Comparison of ENCODE assay signal across 8 mouse cellular contexts in genomic region chr19:6869355-6869754, GRCm38 (mm10). TPM values are rescaled to one million over a fixed set of nuclear protein-coding genes. Genes with fewer than 3 reads are reported as not detected.
DNase-seq lines count a peak whose midpoint lies in the region; ATAC-seq and TF ChIP-seq lines count a peak whose summit lies in the region.

No protein-coding gene starts in this region.

- no peaks in the 10 kb centered on the region for H3K9me3 ChIP-seq in heart, embryonic 15.5 days (replicated peaks)
- H3K9me3 ChIP-seq in limb, embryonic 13.5 days, result no peaks in the 10 kb centered on the region

- H3K9ac ChIP-seq in heart, embryonic 15.5 days, result peak overlapping the region; percentile 19; the same call in 1 of the 2 replicates
- 0 out of 2 replicates have a peak overlapping the region, but pooled peaks have one; percentile 26 for H3K9ac ChIP-seq in limb, embryonic 13.5 days

- peaks cover 3% of the 10 kb centered on the region for H3K4me1 ChIP-seq in bone marrow, adult 2 months (ENCODE audit: control insufficient read depth, insufficient read depth, low read length)
- H3K4me1 ChIP-seq in heart, embryonic 15.5 days (replicated peaks), result 0 out of 2 replicates have a peak, but pooled peaks cover 8% of the 10 kb centered on the region
- H3K4me1 ChIP-seq in limb, embryonic 13.5 days, result peaks cover 12% of the 10 kb centered on the region

- H3K79me2 ChIP-seq in myocyte (ENCODE audit: control insufficient read depth, insufficient read depth), result no peaks in the 10 kb centered on the region

- peak overlapping the region; percentile 57 for H3K4me2 ChIP-seq in heart, embryonic 15.5 days
- H3K4me2 ChIP-seq in limb, embryonic 13.5 days (replicated peaks), result peak overlapping the region; percentile 46
- peak overlapping the region; percentile 66 for H3K4me2 ChIP-seq in myocyte (ENCODE audit: low read depth)

- no peak for TF ChIP-seq CTCF in bone marrow, adult 2 months (IDR thresholded peaks at IDR 0.05; ENCODE audit: control insufficient read depth, insufficient read depth, low read length)

- H3ac ChIP-seq in myocyte (ENCODE audit: control insufficient read depth, insufficient read length), result no peak overlapping the region

- TF ChIP-seq POLR2A in bone marrow, adult 2 months (IDR thresholded peaks at IDR 0.05; ENCODE audit: borderline replicate concordance, control insufficient read depth, low read depth, low read length), result no peak
- no peak for TF ChIP-seq POLR2A in myocyte (IDR thresholded peaks at IDR 0.05; ENCODE audit: insufficient read length, low read depth)

- H3K27me3 ChIP-seq in heart, embryonic 15.5 days, result no peaks in the 10 kb centered on the region
- H3K27me3 ChIP-seq in limb, embryonic 13.5 days, result no peaks in the 10 kb centered on the region
- H3K27me3 ChIP-seq in myocyte (ENCODE audit: control insufficient read depth, insufficient read depth, insufficient read length), result no peaks in the 10 kb centered on the region

- no peaks in the 10 kb centered on the region for H3K36me3 ChIP-seq in heart, embryonic 15.5 days
- no peaks in the 10 kb centered on the region for H3K36me3 ChIP-seq in limb, embryonic 13.5 days
- H3K36me3 ChIP-seq in myocyte (ENCODE audit: control insufficient read depth, insufficient read depth), result no peaks in the 10 kb centered on the region

- H3K4me3 ChIP-seq in bone marrow, adult 2 months (replicated peaks; ENCODE audit: control insufficient read depth, low read depth, low read length), result peak overlapping the region; percentile 76
- H3K4me3 ChIP-seq in heart, embryonic 15.5 days, result peak overlapping the region; percentile 40
- H3K4me3 ChIP-seq in limb, embryonic 13.5 days, result peak overlapping the region; percentile 13
- no peak overlapping the region for H3K4me3 ChIP-seq in myocyte

- WGBS in bone marrow, adult 2 months, result 2% methylated on average over 5 of the region's 5 CpGs
- WGBS in heart, embryonic 15.5 days, result 7% methylated on average over 5 of the region's 5 CpGs
- WGBS in limb, embryonic 13.5 days, result under 1% methylated on average over 5 of the region's 5 CpGs

- DNase-seq in adrenal gland, adult (ENCODE audit: inconsistent age in 2 of 2, low spot score in 1 of 2), result peak; percentile 73 to 92
- no peak for DNase-seq in adrenal gland, postnatal 4 days (ENCODE audit: low spot score in 2 of 2)
- peak; percentile 35 for DNase-seq in urinary bladder, postnatal 25 days (ENCODE audit: low spot score)
- DNase-seq in frontal cortex, postnatal 10 days (ENCODE audit: low spot score in 2 of 2), result no peak

- no peak; the same call in 1 of the 2 replicates for ATAC-seq in heart, embryonic 15.5 days (replicated peaks; ENCODE audit: insufficient number of reproducible peaks, insufficient read depth, low FRiP score, low read depth)
- ATAC-seq in limb, embryonic 13.5 days (ENCODE audit: low FRiP score, low read depth), result no peak

- peak overlapping the region; percentile 78; the same call in 1 of the 2 replicates for H3K27ac ChIP-seq in bone marrow, adult 2 months (ENCODE audit: control insufficient read depth, insufficient read depth, low read depth, low read length, poor library complexity)
- H3K27ac ChIP-seq in heart, embryonic 15.5 days, result peak overlapping the region; percentile 54
- H3K27ac ChIP-seq in limb, embryonic 13.5 days, result no peak overlapping the region

TF ChIP-seq in myocyte, 11 proteins besides CTCF, POLR2A, EP300 and RAD21:
- 0 out of 2 replicates have a peak, but pooled peaks have one; percentile 31 for TF ChIP-seq CEBPB (IDR thresholded peaks at IDR 0.05; ENCODE audit: insufficient read depth, poor library complexity, severe bottlenecking)
- TF ChIP-seq MYOG (IDR thresholded peaks at IDR 0.05; ENCODE audit: control insufficient read depth in 1 of 3, insufficient read depth in 1 of 3, insufficient read length in 2 of 3, low read depth in 2 of 3), result no peak

RNA-seq across cellular contexts. Expression of gene Ccdc88b, which starts 11.3 kb away (rescaled TPM):
- 1 to 10 TPM; 1.5 to 2.0 TPM for total RNA-seq in adrenal gland, postnatal 4 days (2021)
- 29.0 and 66.6 TPM in 2 replicates for polyA plus RNA-seq in bone marrow, adult 2 months (2011; ENCODE audit: insufficient read depth, insufficient read length, low replicate concordance, missing spikeins)
- 0.68 and 1.3 TPM in 2 replicates for polyA plus RNA-seq in heart, embryonic 15.5 days (2015; fragmentation: Nextera tagmentation; extraction: Ambion mirVana)
- 1.1 and 1.2 TPM in 2 replicates for polyA plus RNA-seq in limb, embryonic 13.5 days (2015; fragmentation: Nextera tagmentation; extraction: Ambion mirVana)
- polyA plus RNA-seq in myocyte (2012; fragmentation: generic; extraction: Trizol), result 0.23 TPM

RNA-seq across cellular contexts. Expression of gene Rps6ka4, which starts 28.9 kb away (rescaled TPM):
- 10 to 100 TPM; 26.9 to 33.4 TPM for total RNA-seq in adrenal gland, postnatal 4 days (2021)
- polyA plus RNA-seq in bone marrow, adult 2 months (2011; ENCODE audit: insufficient read depth, insufficient read length, low replicate concordance, missing spikeins), result 4.7 and 5.5 TPM in 2 replicates
- 15.3 and 20.4 TPM in 2 replicates for polyA plus RNA-seq in heart, embryonic 15.5 days (2015; fragmentation: Nextera tagmentation; extraction: Ambion mirVana)
- polyA plus RNA-seq in limb, embryonic 13.5 days (2015; fragmentation: Nextera tagmentation; extraction: Ambion mirVana), result 20.7 and 21.4 TPM in 2 replicates
- polyA plus RNA-seq in myocyte (2012; fragmentation: generic; extraction: Trizol), result 47.6 TPM

RNA-seq across cellular contexts. Expression of gene Trmt112, which starts 40.1 kb away (rescaled TPM):
- 100 to 1,000 TPM in 1 of 2 experiments, 10 to 100 TPM in 1; 98.3 to 101 TPM for total RNA-seq in adrenal gland, postnatal 4 days (2021)
- 28.6 and 37.9 TPM in 2 replicates for polyA plus RNA-seq in bone marrow, adult 2 months (2011; ENCODE audit: insufficient read depth, insufficient read length, low replicate concordance, missing spikeins)
- polyA plus RNA-seq in heart, embryonic 15.5 days (2015; fragmentation: Nextera tagmentation; extraction: Ambion mirVana), result 72.8 and 80.1 TPM in 2 replicates
- polyA plus RNA-seq in limb, embryonic 13.5 days (2015; fragmentation: Nextera tagmentation; extraction: Ambion mirVana), result 165 and 176 TPM in 2 replicates
- 281 TPM for polyA plus RNA-seq in myocyte (2012; fragmentation: generic; extraction: Trizol)

RNA-seq across cellular contexts. Expression of gene Prdx5, which starts 40.6 kb away (rescaled TPM):
- 100 to 1,000 TPM; 199 to 210 TPM for total RNA-seq in adrenal gland, postnatal 4 days (2021)
- polyA plus RNA-seq in bone marrow, adult 2 months (2011; ENCODE audit: insufficient read depth, insufficient read length, low replicate concordance, missing spikeins), result 181 and 324 TPM in 2 replicates
- 302 and 344 TPM in 2 replicates for polyA plus RNA-seq in heart, embryonic 15.5 days (2015; fragmentation: Nextera tagmentation; extraction: Ambion mirVana)
- 223 and 235 TPM in 2 replicates for polyA plus RNA-seq in limb, embryonic 13.5 days (2015; fragmentation: Nextera tagmentation; extraction: Ambion mirVana)
- 276 TPM for polyA plus RNA-seq in myocyte (2012; fragmentation: generic; extraction: Trizol)

RNA-seq across cellular contexts. Expression of gene Esrra, which starts 52.3 kb away (rescaled TPM):
- total RNA-seq in adrenal gland, postnatal 4 days (2021), result 10 to 100 TPM; 47.0 to 47.9 TPM
- 25.1 and 27.2 TPM in 2 replicates for polyA plus RNA-seq in bone marrow, adult 2 months (2011; ENCODE audit: insufficient read depth, insufficient read length, low replicate concordance, missing spikeins)
- polyA plus RNA-seq in heart, embryonic 15.5 days (2015; fragmentation: Nextera tagmentation; extraction: Ambion mirVana), result 36.9 and 39.3 TPM in 2 replicates
- polyA plus RNA-seq in limb, embryonic 13.5 days (2015; fragmentation: Nextera tagmentation; extraction: Ambion mirVana), result 8.3 and 8.5 TPM in 2 replicates
- 52.7 TPM for polyA plus RNA-seq in myocyte (2012; fragmentation: generic; extraction: Trizol)

Comparison
In these comparisons a context has a peak if more than half of its experiments do, and no peak if none do; other contexts are left out.
1. DNase-seq: peak in adrenal gland, adult (2 of 2) and urinary bladder, postnatal 25 days (single experiment); none in adrenal gland, postnatal 4 days (0 of 2) and frontal cortex, postnatal 10 days (0 of 2).
2. RNA of gene Ccdc88b, which starts 11.3 kb away (polyA plus RNA-seq): 29.0 to 66.6 TPM in bone marrow, adult 2 months; 1.1 to 1.2 TPM in limb, embryonic 13.5 days, 0.68 to 1.3 TPM in heart, embryonic 15.5 days and 0.23 TPM in myocyte (single experiment); every median in the first group is over 10 times any median in the second.
3. Peak in every context shown above with its lines, with median percentiles within 50 percentile points of each other: H3K4me2 ChIP-seq.